Mouse (Mus musculus) midbrain, embryonic 12.5 days (tissue): ENCODE results near the gene Tinf2. TPM values are rescaled to one million over a fixed set of nuclear protein-coding genes. Genes with fewer than 3 reads are reported as not detected.

Source experiments
- ATAC-seq: fragments of 200-750 bp; cut with Nextera tagmentation; 2 replicates; pipeline ENCODE4 v1.8.0; 2017; ENCODE audit warnings: low read depth, moderate TSS enrichment, moderate library complexity; ENCODE audit not compliant: low FRiP score
- H3K27ac ChIP-seq: fragments of 300-500 bp; sonication (generic); replicated peaks from 2 replicates; pipeline ENCODE4 v1.5.1; 2016; ENCODE audit warnings: mild to moderate bottlenecking
- H3K27me3 ChIP-seq: fragments of 300-500 bp; sonication (generic); 2 replicates; pipeline ENCODE4 v1.6.1; 2016; ENCODE audit warnings: mild to moderate bottlenecking
- H3K36me3 ChIP-seq: fragments of 300-500 bp; sonication (generic); 2 replicates; pipeline ENCODE4 v1.6.1; 2016
- H3K4me1 ChIP-seq: fragments of 300-500 bp; sonication (generic); 2 replicates; pipeline ENCODE4 v1.6.1; 2016
- H3K4me2 ChIP-seq: fragments of 300-500 bp; sonication (generic); replicated peaks from 2 replicates; pipeline ENCODE4 v1.6.1; 2016; ENCODE audit warnings: mild to moderate bottlenecking, moderate library complexity
- H3K4me3 ChIP-seq: fragments of 300-500 bp; sonication (generic); 2 replicates; pipeline ENCODE4 v1.5.1; 2016; ENCODE audit warnings: mild to moderate bottlenecking
- H3K9ac ChIP-seq: fragments of 300-500 bp; sonication (generic); replicated peaks from 2 replicates; pipeline ENCODE4 v1.6.1; 2016; ENCODE audit warnings: mild to moderate bottlenecking, moderate library complexity
- H3K9me3 ChIP-seq: fragments of 300-500 bp; sonication (generic); 2 replicates; pipeline ENCODE4 v1.6.1; 2016; ENCODE audit warnings: mild to moderate bottlenecking
- WGBS: fragments of 180-500 bp; shearing (Covaris S2); methylation state at CpG from one replicate; pipeline ENCODE4 v1.1.7; 2016; 5-methylcytosine and 5-hydroxymethylcytosine counted together
- polyA plus RNA-seq: library from polyadenylated mRNA; unstranded; fragments of >200 nt; fragmentation: Nextera tagmentation; extraction: Ambion mirVana; gene quantifications from 2 replicates; pipeline ENCODE4 v1.2.1, GENCODE M21; 2016

Tinf2 gene
- polyA plus RNA-seq, 1 experiment from 2014 or later = 55.4 TPM

DNA sequence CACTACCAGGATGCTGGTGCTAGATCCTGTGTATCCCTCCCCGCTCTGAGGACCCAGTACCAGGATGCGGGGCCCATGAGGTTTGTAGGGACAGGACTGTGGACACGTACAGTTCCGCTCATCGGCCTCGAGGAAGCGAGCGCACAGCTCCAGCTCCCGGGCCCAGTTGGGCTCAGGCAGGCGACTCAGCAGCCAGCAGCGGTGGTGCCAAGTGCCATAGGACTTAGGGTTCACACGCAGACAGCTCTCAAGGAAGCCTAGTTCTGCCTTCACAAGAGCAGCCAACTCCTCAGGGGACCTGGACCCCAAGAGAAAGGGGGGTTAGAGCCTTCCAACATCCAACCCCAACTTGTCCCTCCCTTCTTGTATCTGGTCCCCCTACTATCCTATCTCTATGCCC, 39.0 kb upstream of the Tinf2 start:
- ATAC-seq = no peak
- Histone ChIP-seq H3K36me3 (peaks cover 30% of the 10 kb centered on the region), H3K4me2 (no peak overlapping the region), H3K4me3 (no peak overlapping the region), H3K9ac (no peak overlapping the region), H3K27ac (no peak overlapping the region), H3K9me3 (no peaks in the 10 kb centered on the region), H3K27me3 (no peaks in the 10 kb centered on the region), H3K4me1 (peaks cover 7% of the 10 kb centered on the region; the same call in 1 of the 2 replicates)
- WGBS = 91% methylated on average over 12 of the region's 12 CpGs

DNA sequence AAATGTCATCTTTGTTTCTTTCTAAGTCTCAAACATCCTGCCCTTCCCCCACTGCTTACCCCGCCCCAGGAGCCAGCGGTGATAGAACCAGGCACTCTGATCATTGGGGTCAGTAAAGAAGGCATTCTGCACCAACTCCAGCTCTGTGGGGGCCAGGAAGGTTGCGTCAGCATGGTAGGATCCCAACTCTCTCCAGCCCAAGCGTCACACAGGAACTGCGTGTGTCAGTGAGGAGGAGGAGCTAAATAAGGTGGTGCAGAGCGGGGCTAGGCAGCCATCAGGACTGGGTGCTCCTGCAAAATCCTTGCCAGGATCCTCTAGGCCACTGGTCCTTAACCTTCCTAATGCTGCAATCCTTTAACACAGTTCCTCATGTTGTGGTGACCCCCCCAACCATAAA, 38.1 kb upstream of the Tinf2 start:
- Histone ChIP-seq H3K9ac (no peak overlapping the region), H3K27me3 (no peaks in the 10 kb centered on the region), H3K4me1 (peaks cover 7% of the 10 kb centered on the region; the same call in 1 of the 2 replicates), H3K27ac (no peak overlapping the region), H3K4me3 (no peak overlapping the region), H3K4me2 (no peak overlapping the region), H3K9me3 (no peaks in the 10 kb centered on the region), H3K36me3 (peaks cover 30% of the 10 kb centered on the region)
- no peak for ATAC-seq
- WGBS = 84% methylated on average over 6 of the region's 6 CpGs

- Histone ChIP-seq H3K36me3 (peaks cover 30% of the 10 kb centered on the region), H3K27ac (no peak overlapping the region), H3K9me3 (no peaks in the 10 kb centered on the region), H3K4me2 (no peak overlapping the region), H3K27me3 (peaks cover 23% of the 10 kb centered on the region), H3K9ac (no peak overlapping the region), H3K4me3 (no peak overlapping the region), H3K4me1 (peaks cover 7% of the 10 kb centered on the region; the same call in 1 of the 2 replicates)
- no peak for ATAC-seq
- 83% methylated on average over 8 of the region's 8 CpGs for WGBS
Observed at GRCm38 (mm10) chr14:55716884-55717283, 35.3 kb upstream of the Tinf2 start.

- peaks cover 26% of the 10 kb centered on the region for H3K27me3 ChIP-seq
- H3K9ac ChIP-seq = no peak overlapping the region
- H3K36me3 ChIP-seq = peaks cover 30% of the 10 kb centered on the region
- H3K4me1 ChIP-seq = peaks cover 5% of the 10 kb centered on the region; the same call in 1 of the 2 replicates
- H3K9me3 ChIP-seq = no peaks in the 10 kb centered on the region
- H3K27ac ChIP-seq = no peak overlapping the region
- WGBS = 88% methylated on average over 6 of the region's 6 CpGs
- ATAC-seq = no peak
- H3K4me2 ChIP-seq = no peak overlapping the region
- H3K4me3 ChIP-seq = no peak overlapping the region
Observed at GRCm38 (mm10) chr14:55716271-55716670, 34.7 kb upstream of the Tinf2 start.

GRCm38 (mm10) chr14:55714893-55715292, 33.3 kb upstream of the Tinf2 start:
- H3K4me2 ChIP-seq = no peak overlapping the region
- no peak overlapping the region for H3K9ac ChIP-seq
- no peak for ATAC-seq
- no peak overlapping the region for H3K27ac ChIP-seq
- peaks cover 26% of the 10 kb centered on the region for H3K27me3 ChIP-seq
- WGBS = 36% methylated on average over 6 of the region's 6 CpGs
- no peaks in the 10 kb centered on the region for H3K9me3 ChIP-seq
- H3K4me3 ChIP-seq = no peak overlapping the region
- peaks cover 30% of the 10 kb centered on the region for H3K36me3 ChIP-seq
- H3K4me1 ChIP-seq = peaks cover 3% of the 10 kb centered on the region; the same call in 1 of the 2 replicates

DNA sequence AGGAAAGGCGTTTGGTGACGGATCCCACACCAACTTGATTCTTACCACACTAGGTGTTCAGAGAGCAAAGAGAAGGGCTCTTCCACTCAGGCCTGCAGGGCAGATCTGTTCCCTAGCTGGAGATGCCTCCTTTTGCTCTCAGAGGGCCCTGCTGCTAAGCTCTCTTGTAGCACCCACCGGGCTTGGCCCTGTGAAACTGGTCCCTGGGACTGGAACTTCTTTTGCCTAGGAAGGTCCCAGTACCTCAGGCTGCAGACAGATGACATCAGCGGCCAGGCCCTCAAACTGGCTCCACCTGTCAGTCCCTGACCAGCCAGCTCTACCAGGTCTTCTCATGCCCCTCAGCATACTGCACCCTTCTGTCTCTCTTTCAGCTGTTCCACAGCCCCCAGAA, 32.1 kb upstream of the Tinf2 start, which contains the start of gene Tgm1:
Gene Tgm1, minus strand, starts transcription at position 198 of the 394 bp plus-strand sequence.
- Histone ChIP-seq H3K9ac (no peak within 1 kb of the TSS), H3K36me3 (peaks cover 21% of the 10 kb centered on the region), H3K4me3 (no peak within 1 kb of the TSS), H3K27ac (no peak within 1 kb of the TSS), H3K4me2 (0 out of 2 replicates have a peak within 1 kb of the TSS, but pooled peaks have one; percentile 6), H3K4me1 (peaks cover 3% of the 10 kb centered on the region; the same call in 1 of the 2 replicates), H3K27me3 (peaks cover 26% of the 10 kb centered on the region), H3K9me3 (no peaks in the 10 kb centered on the region)
- WGBS = 26% methylated on average over 4 of the region's 4 CpGs
- no peak for ATAC-seq

DNA sequence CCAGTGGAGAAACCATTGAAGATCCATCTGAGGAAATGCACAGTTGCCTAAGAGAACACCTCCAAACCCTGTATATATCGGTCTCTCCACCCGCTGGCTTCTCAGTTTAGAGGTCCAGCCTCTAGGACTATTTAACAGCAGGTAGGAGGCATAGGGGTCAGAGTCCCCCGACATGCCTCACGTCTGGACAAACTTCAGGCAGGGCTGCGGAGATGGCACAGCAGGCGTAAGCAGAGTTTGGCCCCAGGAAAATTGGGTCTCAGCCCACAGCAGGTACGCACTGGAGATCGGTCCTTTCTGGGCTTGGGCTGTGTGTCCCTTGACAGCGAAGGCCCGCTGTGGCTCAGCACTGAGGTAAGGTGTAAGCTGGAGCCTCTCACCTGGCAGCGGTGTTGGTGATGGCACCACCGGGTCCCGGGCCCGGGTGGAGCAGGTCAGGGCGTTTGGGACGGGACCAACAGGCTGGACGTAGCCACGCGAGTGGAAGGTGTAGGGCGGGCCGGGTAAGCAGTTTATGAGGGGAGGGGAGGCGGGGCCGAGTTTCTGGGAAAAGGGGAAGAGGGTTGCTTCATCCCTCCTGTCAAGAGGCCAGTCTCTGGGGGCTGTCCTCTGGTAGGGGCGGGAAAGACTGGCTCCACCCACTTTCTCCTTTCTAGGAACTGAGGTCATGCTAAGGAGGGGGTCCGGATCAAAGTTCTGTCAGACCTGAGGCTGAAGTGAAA, 31.5 kb upstream of the Tinf2 start:
- Histone ChIP-seq H3K9ac (no peak overlapping the region), H3K4me2 (0 out of 2 replicates have a peak overlapping the region, but pooled peaks have one; percentile 6), H3K27me3 (peaks cover 26% of the 10 kb centered on the region), H3K9me3 (no peaks in the 10 kb centered on the region), H3K27ac (no peak overlapping the region), H3K4me3 (no peak overlapping the region), H3K36me3 (peaks cover 16% of the 10 kb centered on the region), H3K4me1 (peaks cover 3% of the 10 kb centered on the region; the same call in 1 of the 2 replicates)
- 0 out of 2 replicates have a peak, but pooled peaks have one; percentile 19 for ATAC-seq
- 15% methylated on average over 25 of the region's 25 CpGs for WGBS

DNA sequence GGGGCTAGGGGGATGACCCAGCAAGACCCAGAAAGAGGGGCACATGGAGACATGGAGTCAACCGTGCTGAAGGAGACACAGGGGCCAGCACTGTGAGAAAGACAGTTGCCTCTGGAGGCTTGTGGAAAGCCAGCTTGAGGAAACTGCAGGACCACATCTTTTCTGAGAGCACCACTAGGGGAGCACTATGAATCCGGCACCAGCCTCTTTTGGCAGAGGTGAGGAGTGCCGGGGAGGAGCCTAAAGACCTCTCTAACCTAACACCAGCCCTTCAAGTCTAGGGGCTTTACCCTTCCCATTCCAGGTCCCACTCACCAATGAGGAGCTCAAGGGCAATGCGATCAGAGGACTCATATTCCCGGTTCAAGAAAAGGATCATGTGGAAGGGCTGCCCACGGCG, 30.2 kb upstream of the Tinf2 start:
- no peak overlapping the region for H3K27ac ChIP-seq
- no peak overlapping the region for H3K4me2 ChIP-seq
- peaks cover 7% of the 10 kb centered on the region for H3K36me3 ChIP-seq
- H3K4me1 ChIP-seq = peaks cover 3% of the 10 kb centered on the region; the same call in 1 of the 2 replicates
- peaks cover 26% of the 10 kb centered on the region for H3K27me3 ChIP-seq
- ATAC-seq = no peak
- H3K9me3 ChIP-seq = no peaks in the 10 kb centered on the region
- 80% methylated on average over 7 of the region's 7 CpGs for WGBS
- H3K9ac ChIP-seq = no peak overlapping the region
- H3K4me3 ChIP-seq = no peak overlapping the region

GRCm38 (mm10) chr14:55709509-55709908, 27.9 kb upstream of the Tinf2 start:
- Histone ChIP-seq H3K4me3 (no peak overlapping the region), H3K36me3 (no peaks in the 10 kb centered on the region), H3K9ac (no peak overlapping the region), H3K9me3 (no peaks in the 10 kb centered on the region), H3K27me3 (peaks cover 26% of the 10 kb centered on the region), H3K4me1 (peaks cover 3% of the 10 kb centered on the region; the same call in 1 of the 2 replicates), H3K4me2 (no peak overlapping the region), H3K27ac (no peak overlapping the region)
- ATAC-seq = no peak
- WGBS = 90% methylated on average over 4 of the region's 4 CpGs

DNA sequence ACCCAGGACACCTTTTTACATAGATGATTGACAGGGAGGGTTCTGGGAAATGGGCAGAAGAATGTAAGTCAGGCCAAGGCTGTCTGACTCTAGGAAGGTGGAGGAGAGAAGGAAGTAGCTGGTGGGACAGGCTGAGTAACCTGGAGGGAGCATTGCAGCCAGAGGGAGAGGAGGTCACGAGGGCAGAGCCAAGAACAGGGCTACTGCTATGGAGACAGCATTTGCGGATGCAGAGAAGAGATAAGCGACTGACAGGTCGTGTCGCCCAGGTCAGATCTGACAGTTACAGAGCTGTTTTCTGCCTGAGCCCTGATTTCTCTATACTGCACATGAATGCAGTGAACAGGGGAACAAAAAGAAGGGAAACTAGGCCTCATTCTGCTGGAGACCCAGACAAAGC, 25.8 kb upstream of the Tinf2 start:
- Histone ChIP-seq H3K9me3 (no peaks in the 10 kb centered on the region), H3K27me3 (peaks cover 8% of the 10 kb centered on the region), H3K27ac (no peak overlapping the region), H3K4me3 (no peak overlapping the region), H3K36me3 (no peaks in the 10 kb centered on the region), H3K9ac (no peak overlapping the region), H3K4me1 (no peaks in the 10 kb centered on the region), H3K4me2 (no peak overlapping the region)
- 83% methylated on average over 5 of the region's 5 CpGs for WGBS
- ATAC-seq = no peak

DNA sequence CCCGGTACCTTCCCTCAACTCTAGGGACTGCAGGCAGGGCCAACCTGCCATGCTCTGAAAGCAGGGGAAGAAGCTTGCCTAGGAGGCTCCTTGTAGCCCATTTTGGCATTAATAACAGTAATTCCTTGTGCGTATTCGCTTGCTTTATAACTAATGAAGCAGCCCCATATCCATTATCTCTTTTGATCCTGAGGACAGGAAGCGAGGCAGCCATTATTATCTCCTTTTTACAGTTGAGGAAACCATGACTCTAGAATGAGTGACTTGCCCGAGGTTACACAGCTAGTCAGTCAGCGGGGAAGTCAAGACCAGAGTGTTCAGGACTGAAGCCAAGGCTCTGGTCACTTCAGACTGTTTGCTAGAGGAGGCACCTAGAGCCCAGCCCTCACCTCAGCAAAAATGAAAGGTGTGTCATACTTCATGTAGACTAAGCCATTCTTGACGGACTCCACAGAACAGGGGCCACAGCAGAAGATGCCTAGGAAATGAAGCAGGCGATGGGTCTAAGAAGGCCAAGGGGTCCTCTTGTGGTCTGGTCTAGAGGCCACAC, 24.5 kb upstream of the Tinf2 start:
- no peaks in the 10 kb centered on the region for H3K4me1 ChIP-seq
- H3K9ac ChIP-seq = no peak overlapping the region
- no peaks in the 10 kb centered on the region for H3K9me3 ChIP-seq
- no peak for ATAC-seq
- H3K36me3 ChIP-seq = no peaks in the 10 kb centered on the region
- no peak overlapping the region for H3K4me3 ChIP-seq
- H3K4me2 ChIP-seq = no peak overlapping the region
- 94% methylated on average over 8 of the region's 8 CpGs for WGBS
- no peaks in the 10 kb centered on the region; the same call in 1 of the 2 replicates for H3K27me3 ChIP-seq
- no peak overlapping the region for H3K27ac ChIP-seq

GRCm38 (mm10) chr14:55702761-55703160, 21.1 kb upstream of the Tinf2 start:
- no peak for ATAC-seq
- no peak overlapping the region for H3K9ac ChIP-seq

More at GRCm38 (mm10) chr14:55702761-55703160, 21.1 kb upstream of the Tinf2 start:
- Histone ChIP-seq H3K27ac (no peak overlapping the region), H3K9me3 (no peaks in the 10 kb centered on the region), H3K4me1 (no peaks in the 10 kb centered on the region), H3K4me2 (no peak overlapping the region), H3K27me3 (peaks cover 4% of the 10 kb centered on the region; the same call in 1 of the 2 replicates), H3K36me3 (no peaks in the 10 kb centered on the region), H3K4me3 (no peak overlapping the region)
- WGBS = 70% methylated on average over 6 of the region's 6 CpGs
